Mouse (Mus musculus): ENCODE measurements around the gene Adcy5.

Gene Adcy5

DNA sequence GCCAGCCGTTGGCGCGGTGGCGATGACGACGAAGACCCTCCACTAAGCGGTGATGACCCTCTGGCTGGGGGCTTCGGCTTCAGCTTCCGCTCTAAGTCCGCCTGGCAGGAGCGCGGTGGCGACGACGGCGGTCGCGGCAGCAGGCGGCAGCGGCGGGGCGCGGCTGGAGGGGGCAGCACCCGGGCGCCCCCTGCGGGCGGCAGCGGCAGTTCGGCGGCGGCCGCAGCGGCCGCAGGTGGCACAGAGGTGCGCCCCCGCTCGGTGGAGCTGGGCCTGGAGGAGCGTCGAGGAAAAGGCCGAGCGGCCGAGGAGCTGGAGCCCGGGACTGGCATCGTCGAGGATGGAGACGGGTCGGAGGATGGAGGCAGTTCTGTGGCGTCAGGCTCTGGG lies 1.6 kb downstream of the Adcy5 start:
- peak; percentile 55 for DNase-seq (ENCODE audit: low read depth, low spot score)

DNA sequence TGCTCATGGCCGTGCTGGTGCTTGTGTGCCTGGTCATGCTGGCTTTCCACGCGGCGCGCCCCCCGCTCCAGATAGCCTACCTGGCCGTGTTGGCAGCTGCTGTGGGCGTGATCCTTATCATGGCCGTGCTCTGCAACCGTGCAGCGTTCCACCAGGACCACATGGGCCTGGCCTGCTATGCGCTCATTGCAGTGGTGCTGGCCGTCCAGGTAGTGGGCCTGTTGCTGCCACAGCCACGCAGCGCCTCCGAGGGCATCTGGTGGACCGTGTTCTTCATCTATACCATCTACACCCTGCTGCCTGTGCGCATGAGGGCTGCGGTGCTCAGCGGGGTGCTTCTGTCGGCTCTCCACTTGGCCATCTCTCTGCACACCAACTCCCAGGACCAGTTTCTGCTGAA lies 2.2 kb downstream of the Adcy5 start:
- no peak for DNase-seq (ENCODE audit: low read depth, low spot score)

DNA sequence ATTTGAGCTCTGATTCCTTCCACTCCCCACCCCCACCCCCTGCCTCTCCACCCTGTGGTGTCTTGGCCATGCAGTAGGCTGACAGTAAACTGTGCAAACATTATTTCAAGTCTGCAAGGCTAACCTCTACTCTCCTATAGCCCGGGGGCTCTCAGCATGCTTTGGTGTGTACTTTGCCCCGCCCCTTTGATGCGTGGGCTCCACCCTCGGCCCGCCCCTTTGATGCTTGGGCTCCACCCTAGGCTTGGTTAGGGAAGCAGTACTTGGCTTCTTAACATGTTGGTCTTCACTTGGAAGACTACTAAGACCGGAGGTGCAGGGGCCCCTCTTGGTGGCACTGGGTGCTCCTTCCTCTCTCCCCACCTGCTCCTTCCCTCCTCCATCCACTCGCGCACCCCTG lies 4.9 kb downstream of the Adcy5 start:
- DNase-seq (ENCODE audit: low read depth, low spot score), result no peak

DNA sequence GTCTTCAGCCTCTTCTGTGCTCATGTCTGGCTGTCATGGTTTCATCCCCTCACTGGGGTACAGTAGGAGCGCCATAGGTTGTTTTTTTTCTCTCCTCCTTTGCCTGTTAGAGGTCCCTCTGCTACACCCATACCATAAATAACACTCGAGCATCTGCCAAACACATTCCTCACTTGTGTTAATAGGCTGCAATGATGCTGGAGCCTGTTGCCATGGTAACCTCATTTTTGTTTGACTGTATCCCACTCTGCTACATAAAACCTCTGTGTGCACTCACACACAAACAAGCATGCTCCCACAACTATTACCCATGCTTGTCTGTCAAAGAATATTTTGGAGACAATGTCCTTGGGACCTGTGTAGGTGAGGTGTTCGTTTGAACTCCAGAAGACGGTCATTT lies 5.3 kb downstream of the Adcy5 start:
- DNase-seq (ENCODE audit: low read depth, low spot score), result no peak

DNA sequence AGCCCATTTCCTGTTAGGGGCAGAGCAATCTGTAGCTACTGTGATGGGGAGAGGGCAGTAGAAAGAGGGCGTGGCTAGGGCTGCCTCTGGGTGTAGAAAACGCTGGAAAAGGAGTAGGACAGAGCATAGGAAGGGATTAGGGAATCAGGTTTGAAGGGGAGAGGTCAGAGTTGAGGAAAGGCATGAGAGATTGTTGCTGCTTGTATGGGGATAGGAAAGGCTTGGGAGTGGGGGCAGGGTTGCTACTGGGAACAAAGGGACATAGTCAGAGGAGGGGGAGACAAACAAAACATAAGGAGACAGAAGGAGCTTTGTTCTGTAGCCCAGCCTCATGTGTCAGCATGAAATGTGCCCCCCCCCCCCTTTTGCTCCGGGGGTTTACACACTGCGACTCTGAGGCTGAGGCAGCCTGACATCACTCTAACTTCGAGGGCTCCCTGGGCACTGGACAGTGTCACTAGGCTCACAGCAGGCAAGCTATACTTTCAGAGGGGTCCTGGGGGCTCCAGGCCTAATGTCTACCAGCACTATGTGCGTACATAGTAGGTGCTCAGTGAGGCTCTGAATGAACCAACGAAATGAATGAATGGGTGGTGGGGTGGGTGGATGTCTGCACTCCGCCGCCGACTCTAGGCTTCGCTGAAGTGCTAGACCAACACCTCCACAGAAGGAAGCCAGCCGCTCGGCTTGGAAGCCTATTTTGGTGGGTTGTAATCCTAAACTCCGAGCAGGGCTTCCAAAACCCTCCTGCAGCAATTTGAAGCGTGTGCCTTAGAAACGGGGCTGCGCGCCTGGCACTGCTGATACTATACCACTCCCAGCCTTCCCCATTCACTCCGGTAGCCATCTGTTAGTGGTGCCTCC lies 9.9 kb downstream of the Adcy5 start:
- DNase-seq (ENCODE audit: low read depth, low spot score), result no peak

DNA sequence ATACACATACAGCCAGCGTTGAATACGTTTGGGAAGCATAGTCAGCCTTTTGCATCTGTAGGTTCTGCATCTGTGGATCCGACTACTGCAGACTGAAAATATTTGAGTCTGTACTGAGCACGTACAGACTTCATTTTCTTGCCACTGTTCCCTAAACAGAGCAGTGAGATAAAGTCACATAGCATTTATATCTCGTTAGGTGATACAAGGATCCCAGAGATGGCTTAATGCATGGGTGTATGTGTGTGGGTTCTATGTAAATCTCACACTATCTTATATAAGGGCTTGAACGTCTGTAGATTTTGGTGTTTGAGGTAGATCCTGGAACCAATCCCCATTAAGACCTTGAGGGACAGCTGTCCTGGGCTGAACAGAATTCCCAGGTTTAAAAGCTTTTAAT lies 10.7 kb downstream of the Adcy5 start:
- no peak for DNase-seq (ENCODE audit: low read depth, low spot score)

DNA sequence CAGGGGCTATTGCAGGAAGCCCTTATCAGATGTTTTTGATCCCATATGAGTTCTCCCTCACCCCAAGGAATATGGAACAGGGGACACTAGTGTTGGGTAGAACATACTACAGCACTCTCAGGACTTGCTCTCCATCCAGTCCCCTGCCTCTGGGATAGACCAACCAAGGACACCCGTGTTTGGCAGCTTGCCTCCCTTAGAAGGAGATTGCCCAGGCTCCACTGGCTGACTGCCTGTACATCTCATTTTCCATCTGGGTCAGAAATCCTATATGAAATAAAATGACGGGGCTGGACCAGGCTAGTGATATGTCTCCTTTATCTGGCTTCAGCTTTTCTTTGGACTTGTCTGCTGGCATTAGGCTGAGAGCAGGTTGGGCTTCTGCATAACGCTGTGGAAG lies 11.1 kb downstream of the Adcy5 start:
- DNase-seq (ENCODE audit: low read depth, low spot score), result no peak

DNA sequence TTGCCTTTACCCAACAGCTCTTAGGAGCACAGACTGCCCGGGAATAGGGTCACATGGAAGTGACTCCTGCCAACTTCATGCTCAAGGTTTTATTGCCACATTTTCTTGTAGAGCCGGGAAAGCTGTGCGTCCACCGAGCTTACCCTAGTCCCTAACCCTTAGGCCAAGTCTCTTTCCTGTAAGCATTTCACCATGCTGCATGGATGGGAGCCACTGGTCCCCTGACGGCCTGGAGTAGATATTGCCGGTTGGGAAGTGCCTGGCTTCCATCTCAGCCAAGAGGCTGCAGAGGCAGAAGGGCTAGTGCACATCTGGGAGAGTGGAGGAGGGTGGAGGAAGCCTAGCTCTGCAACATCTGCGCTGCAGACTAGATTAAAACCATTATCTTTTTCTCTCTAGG lies 14.8 kb downstream of the Adcy5 start:
- DNase-seq (ENCODE audit: low read depth, low spot score), result no peak

DNA sequence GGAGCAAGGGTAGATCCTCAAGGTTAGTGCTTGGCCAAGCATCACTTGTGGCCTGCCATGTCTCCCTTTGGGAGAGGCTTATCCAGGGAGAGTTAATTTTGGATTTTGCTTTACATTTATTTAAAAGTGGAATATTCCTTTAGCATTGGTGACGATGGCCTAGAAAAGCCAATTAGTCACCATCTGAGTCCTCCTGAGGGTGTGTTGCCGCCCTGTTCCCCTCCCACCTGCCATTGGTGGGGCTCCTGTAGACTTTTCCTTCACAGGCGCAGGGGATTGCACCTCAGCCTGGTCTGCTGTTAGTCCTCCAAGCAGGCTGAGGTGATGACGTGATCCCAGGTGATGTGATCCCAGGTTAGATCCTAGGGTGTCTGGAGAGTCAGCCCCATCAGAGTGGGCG lies 17.5 kb downstream of the Adcy5 start:
- no peak for DNase-seq (ENCODE audit: low read depth, low spot score)

DNA sequence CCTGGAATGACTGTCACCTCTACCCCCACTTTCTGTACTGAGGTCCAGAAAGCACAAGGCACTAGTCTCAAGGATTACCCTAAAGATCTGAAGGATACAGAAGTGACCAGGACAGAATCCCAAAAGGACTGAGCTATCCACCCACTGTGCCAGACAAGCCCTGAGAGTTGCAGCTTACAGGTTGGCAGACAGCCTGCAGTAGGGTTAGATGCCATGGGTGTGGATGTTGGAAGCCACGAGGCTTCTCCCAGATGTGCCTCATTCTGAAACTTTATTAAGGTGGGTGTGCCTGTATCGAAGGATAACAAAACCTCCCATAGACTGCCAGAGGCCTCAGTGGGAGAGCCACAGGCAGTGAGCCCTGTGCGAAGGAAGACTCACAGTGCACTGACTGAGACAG lies 23.8 kb downstream of the Adcy5 start:
- DNase-seq (ENCODE audit: low read depth, low spot score), result no peak

DNA sequence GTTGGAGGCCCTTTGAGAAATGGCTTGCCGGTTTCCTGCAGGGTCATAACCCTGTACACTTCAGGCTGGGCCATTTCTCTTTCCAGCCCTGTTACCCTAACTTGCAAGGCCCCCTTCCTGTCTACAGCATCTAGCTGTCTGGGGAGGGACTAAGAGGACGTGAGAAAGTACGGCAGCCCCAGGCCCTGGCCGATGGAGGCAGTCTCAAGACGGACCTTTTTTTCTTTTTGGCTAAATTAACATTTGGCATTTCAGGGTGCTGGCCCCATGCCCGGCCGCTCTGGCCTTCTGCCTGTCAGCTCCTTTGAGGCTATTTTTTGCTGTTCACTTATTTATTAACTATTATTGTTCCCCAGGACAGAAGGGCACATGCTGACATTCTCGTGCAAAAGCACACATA lies 24.4 kb downstream of the Adcy5 start:
- DNase-seq (ENCODE audit: low read depth, low spot score), result no peak

DNA sequence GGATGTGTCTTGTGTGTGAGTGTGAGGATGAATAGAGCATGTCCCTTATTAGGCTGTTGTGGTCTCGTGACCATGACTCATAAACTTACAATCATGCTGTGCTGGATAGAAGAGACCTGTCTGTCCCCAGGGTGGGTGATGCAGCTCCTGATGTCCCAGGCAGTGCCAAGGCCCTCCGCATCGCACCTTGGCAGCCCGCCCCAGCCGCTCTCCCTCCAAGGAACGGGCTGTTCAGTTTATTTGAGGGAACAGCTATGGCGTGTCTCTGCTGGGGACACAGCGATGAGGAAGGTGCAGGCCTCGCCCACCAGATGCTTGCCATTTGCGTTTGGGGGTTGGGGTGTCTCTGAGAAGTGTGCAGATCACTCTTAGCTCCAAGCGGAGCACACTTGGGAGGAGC lies 28.5 kb downstream of the Adcy5 start:
- no peak for DNase-seq (ENCODE audit: low read depth, low spot score)

DNA sequence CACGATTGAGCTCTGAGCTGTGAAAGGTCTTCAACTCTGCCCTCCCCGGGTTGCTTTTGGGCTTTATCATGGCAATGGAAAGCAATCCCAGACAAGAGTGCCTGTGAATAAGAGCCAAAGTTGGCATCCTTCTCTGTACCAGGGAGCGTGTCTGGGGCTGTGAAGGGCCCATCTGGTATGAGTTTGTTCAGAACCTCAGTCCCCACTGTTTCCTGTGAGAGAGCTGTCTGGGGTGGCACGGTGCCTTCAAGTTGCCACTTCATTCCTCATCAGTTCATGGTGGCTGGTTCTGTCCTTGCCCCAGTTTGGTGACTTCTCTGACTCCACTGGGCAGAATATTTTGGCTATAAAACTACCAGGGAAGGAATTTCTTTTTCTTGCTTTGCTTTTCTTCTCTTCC lies 33.4 kb downstream of the Adcy5 start:
- no peak for DNase-seq (ENCODE audit: low read depth, low spot score)

DNA sequence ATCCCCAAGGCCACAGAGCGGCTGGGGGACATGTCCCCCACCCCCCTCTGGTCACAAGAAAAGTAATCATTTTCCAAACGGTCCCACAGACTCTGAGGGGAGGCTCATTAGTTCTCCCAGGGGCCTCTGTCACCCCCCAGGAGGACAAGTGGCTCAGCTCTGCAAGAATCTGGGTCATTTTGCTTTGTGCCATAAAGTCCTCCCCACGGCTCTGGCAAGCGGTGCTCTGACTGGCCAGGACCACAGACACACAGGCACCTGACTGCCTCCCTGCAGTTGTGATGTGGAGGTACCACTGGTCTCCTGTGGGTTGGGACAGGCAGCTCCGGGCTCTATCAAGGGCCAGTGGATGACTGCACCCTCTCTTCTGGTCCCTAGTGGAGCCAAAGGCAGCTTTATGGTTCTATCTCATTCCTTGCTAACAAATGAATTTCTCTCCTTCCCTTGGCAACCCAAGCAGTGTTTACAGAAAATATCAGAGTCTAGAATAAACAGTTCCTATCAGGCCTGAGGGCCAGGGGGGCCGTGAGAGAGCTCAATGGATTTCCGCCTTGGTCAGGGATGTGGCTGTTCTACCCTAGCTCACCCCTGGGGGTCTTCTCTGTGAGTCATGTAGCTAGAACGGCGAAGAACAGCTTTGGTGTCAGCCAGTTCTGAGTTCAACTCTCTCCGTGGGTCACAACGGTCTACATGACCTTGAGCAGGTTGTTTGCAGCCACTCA lies 34.9 kb downstream of the Adcy5 start:
- DNase-seq (ENCODE audit: low read depth, low spot score), result no peak

DNA sequence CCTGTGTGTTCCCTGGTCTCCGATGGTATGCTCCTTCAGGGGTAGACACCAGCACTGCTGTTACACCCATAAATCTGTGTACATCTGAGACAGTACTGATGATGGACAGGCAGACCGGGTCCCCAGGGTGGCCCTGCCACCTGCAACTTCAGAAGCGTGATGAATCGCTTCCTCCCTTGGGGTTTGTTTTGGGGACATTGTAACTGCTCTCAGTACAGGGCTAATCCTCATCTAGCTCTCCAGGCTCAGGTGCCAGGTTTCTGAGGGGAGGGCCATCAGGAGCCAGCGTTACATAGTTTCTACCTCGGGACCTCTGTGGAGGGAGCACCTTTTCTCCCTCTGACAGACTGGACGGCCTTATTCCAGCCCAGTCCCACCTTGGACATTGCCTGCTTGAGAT lies 36.1 kb downstream of the Adcy5 start:
- no peak for DNase-seq (ENCODE audit: low read depth, low spot score)

DNA sequence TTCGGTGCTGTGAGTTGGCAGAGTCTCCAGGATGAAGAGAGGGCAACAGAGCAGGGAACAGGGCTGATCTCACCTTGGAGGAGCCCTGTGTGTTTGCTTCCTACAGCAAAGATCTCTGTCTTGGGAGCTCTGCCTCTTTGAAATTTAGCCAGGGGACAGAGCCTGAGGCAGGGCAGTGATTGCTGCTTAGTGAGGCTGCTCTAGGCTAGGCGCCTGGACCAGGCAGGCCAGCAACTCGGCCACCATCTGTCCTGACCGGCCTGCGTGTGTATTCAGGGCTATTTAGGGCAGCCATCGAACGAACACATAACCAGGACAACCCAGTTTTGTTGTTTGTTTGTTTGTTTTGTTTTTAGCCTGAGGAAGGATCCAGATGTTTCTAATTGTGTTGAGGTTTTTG lies 36.6 kb downstream of the Adcy5 start:
- no peak for DNase-seq (ENCODE audit: low read depth, low spot score)

DNA sequence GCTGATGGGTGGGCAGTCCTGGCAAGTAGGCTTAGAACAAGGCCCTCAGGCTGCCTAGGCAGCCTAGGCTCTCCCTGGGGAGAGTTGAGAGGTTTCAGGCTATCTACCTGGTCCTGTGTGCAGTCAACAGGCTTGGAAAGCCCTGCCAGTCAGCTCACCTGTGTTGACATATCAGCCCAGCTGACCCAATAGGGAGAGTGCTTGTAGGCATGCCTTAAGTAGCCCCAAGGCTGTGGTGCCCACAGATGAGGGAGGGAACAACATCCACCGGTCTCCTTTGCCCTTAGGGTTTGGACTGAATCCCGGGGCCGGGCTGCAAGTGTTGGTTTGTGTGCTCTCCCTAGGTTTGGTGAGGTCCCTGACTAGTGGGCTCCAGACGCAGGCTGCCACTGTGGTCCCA lies 37.8 kb downstream of the Adcy5 start:
- DNase-seq (ENCODE audit: low read depth, low spot score), result no peak

DNA sequence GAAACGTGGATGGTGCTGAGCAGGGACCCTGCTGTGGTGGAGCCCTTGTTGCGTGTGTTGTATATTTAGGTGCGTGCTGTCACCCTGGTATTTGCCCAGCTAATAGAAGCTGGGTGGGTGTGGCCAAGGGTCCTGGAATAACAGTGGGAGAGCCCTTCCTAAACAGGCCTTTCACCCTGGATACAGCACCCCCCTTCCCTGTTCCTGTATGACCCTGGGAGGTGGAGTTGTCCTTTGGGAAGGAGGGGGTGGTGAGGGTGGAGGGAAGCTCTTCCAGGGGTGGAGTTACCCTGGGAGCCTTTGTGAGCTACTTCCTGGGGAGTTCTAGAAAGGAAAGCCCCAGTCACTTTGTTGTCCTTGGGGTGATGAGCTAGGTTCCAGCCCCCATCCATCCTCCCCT lies 38.7 kb downstream of the Adcy5 start:
- no peak for DNase-seq (ENCODE audit: low read depth, low spot score)

DNA sequence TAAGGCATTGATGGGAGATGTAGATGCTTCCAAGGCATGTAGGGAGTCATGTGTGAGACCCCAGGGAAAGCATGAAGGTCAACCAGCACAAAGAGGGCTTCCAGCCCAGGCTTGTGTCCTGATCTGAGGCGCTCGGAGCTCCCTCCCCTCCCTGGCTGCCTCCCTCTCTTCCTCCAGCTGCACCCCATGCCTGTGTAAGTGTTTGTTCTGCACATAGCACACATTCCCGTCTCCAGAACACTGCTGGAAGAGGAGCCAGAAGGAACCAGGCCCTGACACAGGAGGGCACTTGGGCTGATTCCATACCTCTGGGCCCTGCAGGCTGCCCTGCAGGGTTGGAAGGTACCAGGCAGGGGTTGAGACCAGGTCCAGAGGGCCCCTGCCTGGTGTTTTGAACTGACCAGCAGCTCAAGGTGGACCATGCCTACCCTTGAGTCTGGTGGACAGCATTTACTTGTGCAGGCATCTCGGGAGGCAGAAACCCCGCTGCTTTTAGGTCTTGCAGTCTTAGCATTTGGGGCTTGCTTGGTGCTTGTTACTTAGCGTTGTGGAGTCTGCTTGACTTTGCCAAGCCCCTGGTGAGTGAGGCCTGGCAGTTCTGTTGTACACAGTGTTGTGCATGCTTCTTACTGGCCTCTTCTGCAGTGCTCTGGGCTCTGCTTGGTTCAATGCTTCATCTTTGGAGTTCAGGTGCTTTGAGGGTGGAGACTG lies 45.2 kb downstream of the Adcy5 start:
- no peak for DNase-seq (ENCODE audit: low read depth, low spot score)

DNA sequence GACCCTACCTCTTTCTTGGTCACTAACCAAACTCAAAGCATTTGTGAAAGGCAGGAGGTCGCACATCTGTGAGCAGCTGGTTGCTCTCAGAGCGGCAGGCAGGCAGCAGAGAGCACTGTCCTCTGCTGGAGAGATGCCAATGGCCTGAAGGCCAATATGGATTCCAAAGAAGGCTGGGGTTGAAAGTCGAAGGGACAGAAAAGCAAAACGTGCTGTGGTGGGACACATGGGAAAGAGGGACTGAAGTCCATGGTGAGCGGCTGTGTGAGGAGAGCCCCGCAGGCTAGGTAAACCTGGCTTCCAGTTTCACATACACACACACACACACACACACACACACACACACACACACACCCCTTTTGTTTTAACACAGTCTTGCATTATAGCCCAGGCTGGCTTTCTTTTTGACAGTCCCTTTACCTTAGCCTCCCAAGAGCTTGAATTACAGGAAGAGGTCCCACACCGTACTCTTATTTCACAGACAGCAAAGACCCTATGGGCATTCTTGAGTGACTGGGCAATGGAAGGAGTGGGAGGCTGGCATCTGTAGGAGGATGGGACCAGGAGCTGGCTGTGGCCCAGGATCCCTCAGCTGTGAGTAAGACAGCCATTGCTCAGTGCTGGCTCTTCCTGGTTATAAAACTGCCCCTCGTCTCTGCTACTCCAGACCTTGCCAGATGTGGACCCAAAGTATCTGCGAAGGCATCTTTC lies 45.9 kb downstream of the Adcy5 start:
- no peak for DNase-seq (ENCODE audit: low read depth, low spot score)

DNA sequence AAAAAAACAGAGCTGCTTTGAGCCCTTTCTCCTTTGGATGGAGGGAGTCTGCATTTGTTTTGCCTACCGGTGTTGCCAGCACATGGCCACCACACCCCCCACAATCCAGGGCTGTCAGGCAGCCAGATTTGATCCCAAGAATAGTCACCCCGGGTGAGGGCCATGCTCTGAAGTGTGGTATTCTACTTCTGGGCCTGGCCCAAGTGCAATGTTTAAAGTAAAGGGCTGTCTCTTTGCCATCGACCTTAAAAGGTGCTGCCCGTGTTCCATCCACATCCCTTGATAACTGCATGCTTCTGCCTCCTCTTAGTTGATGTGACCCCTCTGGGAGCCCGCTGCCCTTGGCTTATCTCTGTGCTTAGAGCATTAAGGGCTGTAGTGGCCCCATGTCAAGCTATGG lies 46.6 kb downstream of the Adcy5 start:
- no peak for DNase-seq (ENCODE audit: low read depth, low spot score)

DNA sequence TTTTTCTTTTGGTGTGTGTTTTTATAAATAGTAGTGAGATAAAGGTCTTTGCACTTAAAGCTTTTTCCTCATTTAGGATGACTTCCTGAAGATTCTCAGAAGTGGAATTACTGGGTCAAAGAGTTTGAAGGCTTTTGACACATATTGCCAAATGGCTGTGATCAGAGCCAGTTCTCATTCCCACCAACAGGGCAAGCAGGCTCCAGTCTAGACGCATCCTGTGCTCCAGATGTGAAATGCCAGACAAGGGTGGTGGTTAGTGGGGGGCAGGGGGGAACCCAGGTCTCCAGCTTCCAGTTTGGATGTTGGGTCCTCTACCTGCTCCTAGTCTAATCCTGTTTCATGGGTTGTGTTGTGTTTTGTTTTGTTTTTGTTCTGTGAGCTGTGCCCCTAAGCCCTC lies 48.8 kb downstream of the Adcy5 start:
- DNase-seq (ENCODE audit: low read depth, low spot score), result no peak
